Mouse (Mus musculus) intestine, postnatal 0 days (tissue): ENCODE results near the gene Rora. TPM values are rescaled to one million over a fixed set of nuclear protein-coding genes. Genes with fewer than 3 reads are reported as not detected.

Source experiments
- ATAC-seq: fragments of 200-750 bp; cut with Nextera tagmentation; 2 replicates; pipeline ENCODE4 v1.8.0; 2017; ENCODE audit warnings: mild to moderate bottlenecking, moderate TSS enrichment, moderate library complexity
- H3K27ac ChIP-seq: fragments of 300-500 bp; sonication (generic); 2 replicates; pipeline ENCODE4 v1.5.1; 2014; ENCODE audit warnings: mild to moderate bottlenecking, low read depth, low read length, moderate library complexity
- H3K27me3 ChIP-seq: fragments of 300-500 bp; sonication (generic); replicated peaks from 2 replicates; pipeline ENCODE4 v1.6.1; 2014; ENCODE audit warnings: low read length, mixed read lengths; ENCODE audit not compliant: control insufficient read depth, insufficient read depth
- H3K36me3 ChIP-seq: fragments of 300-500 bp; sonication (generic); 2 replicates; pipeline ENCODE4 v1.6.1; 2014; ENCODE audit warnings: mild to moderate bottlenecking, moderate library complexity; ENCODE audit not compliant: control insufficient read depth, insufficient read depth
- H3K4me1 ChIP-seq: fragments of 300-500 bp; sonication (generic); replicated peaks from 2 replicates; pipeline ENCODE4 v1.6.1; 2014; ENCODE audit warnings: antibody characterized with exemption, low read length, mixed read lengths; ENCODE audit not compliant: control insufficient read depth, insufficient read depth
- H3K4me2 ChIP-seq: fragments of 300-500 bp; sonication (generic); replicated peaks from 2 replicates; pipeline ENCODE4 v1.6.1; 2014; ENCODE audit warnings: low read depth, mild to moderate bottlenecking, moderate library complexity
- H3K4me3 ChIP-seq: fragments of 300-500 bp; sonication (generic); 2 replicates; pipeline ENCODE4 v1.5.1; 2014; ENCODE audit warnings: low read depth, low read length
- H3K9ac ChIP-seq: fragments of 300-500 bp; sonication (generic); 2 replicates; pipeline ENCODE4 v1.6.1; 2014; ENCODE audit warnings: mild to moderate bottlenecking, low read depth, low read length
- H3K9me3 ChIP-seq: fragments of 300-500 bp; sonication (generic); 2 replicates; pipeline ENCODE4 v1.6.1; 2016; ENCODE audit warnings: mixed run types; ENCODE audit not compliant: control insufficient read depth
- CTCF ChIP-seq: sonication (generic); IDR thresholded peaks from 2 replicates; pipeline ENCODE4 v1.5.1; 2016; ENCODE audit warnings: low read depth, mild to moderate bottlenecking, control low read depth, antibody characterized with exemption, moderate library complexity
- WGBS: fragments of 180-500 bp; shearing (Covaris S2); extraction: QIAGEN DNeasy Blood & Tissue Kit; methylation state at CpG from one replicate; pipeline ENCODE4 v1.1.7; 2014; 5-methylcytosine and 5-hydroxymethylcytosine counted together
- polyA plus RNA-seq: library from polyadenylated mRNA; unstranded; fragments of >200 nt; fragmentation: Nextera tagmentation; extraction: Ambion mirVana; gene quantifications from 2 replicates; pipeline ENCODE4 v1.2.1, GENCODE M21; 2015

Gene Rora
- polyA plus RNA-seq, 1 experiment from 2014 or later = 4.7 TPM

- H3K9me3 ChIP-seq = no peaks in the 10 kb centered on the region
- ATAC-seq = no peak
- H3K4me3 ChIP-seq = no peak overlapping the region
- H3K27me3 ChIP-seq = no peaks in the 10 kb centered on the region
- H3K27ac ChIP-seq = no peak overlapping the region
- no peak overlapping the region for H3K4me2 ChIP-seq
- H3K9ac ChIP-seq = no peak overlapping the region
- no peak for TF ChIP-seq CTCF
- H3K36me3 ChIP-seq = no peaks in the 10 kb centered on the region
- WGBS = 88% methylated on average over 8 of the region's 8 CpGs
- no peaks in the 10 kb centered on the region for H3K4me1 ChIP-seq
Observed at GRCm38 (mm10) chr9:69045908-69046307, 392.3 kb downstream of the Rora start.

GRCm38 (mm10) chr9:69050856-69051255, 397.3 kb downstream of the Rora start:
- H3K4me1 ChIP-seq = no peaks in the 10 kb centered on the region

GRCm38 (mm10) chr9:69051890-69052289, 398.3 kb downstream of the Rora start:
- no peaks in the 10 kb centered on the region for H3K36me3 ChIP-seq
- no peak overlapping the region for H3K9ac ChIP-seq
- no peaks in the 10 kb centered on the region for H3K9me3 ChIP-seq
- H3K27me3 ChIP-seq = no peaks in the 10 kb centered on the region
- no peak for ATAC-seq
- H3K4me2 ChIP-seq = no peak overlapping the region
- 84% methylated on average over 5 of the region's 5 CpGs for WGBS
- H3K4me1 ChIP-seq = no peaks in the 10 kb centered on the region
- TF ChIP-seq CTCF = no peak
- H3K27ac ChIP-seq = no peak overlapping the region
- no peak overlapping the region for H3K4me3 ChIP-seq

More at GRCm38 (mm10) chr9:69050856-69051255, 397.3 kb downstream of the Rora start:
- H3K4me3 ChIP-seq = no peak overlapping the region
- H3K27me3 ChIP-seq = no peaks in the 10 kb centered on the region
- H3K36me3 ChIP-seq = no peaks in the 10 kb centered on the region
- H3K27ac ChIP-seq = no peak overlapping the region
- H3K9ac ChIP-seq = no peak overlapping the region
- no peak for TF ChIP-seq CTCF
- H3K4me2 ChIP-seq = no peak overlapping the region
- ATAC-seq = no peak
- 73% methylated on average over 8 of the region's 8 CpGs for WGBS
- H3K9me3 ChIP-seq = no peaks in the 10 kb centered on the region

GRCm38 (mm10) chr9:69055302-69055701, 401.7 kb downstream of the Rora start:
- no peaks in the 10 kb centered on the region for H3K36me3 ChIP-seq
- H3K4me1 ChIP-seq = no peaks in the 10 kb centered on the region
- no peak overlapping the region for H3K9ac ChIP-seq
- H3K27me3 ChIP-seq = no peaks in the 10 kb centered on the region
- ATAC-seq = no peak
- H3K9me3 ChIP-seq = no peaks in the 10 kb centered on the region
- H3K4me3 ChIP-seq = no peak overlapping the region
- 88% methylated on average over 5 of the region's 5 CpGs for WGBS
- no peak overlapping the region for H3K4me2 ChIP-seq
- no peak for TF ChIP-seq CTCF
- H3K27ac ChIP-seq = no peak overlapping the region

GRCm38 (mm10) chr9:69071203-69071867, 417.7 kb downstream of the Rora start:
- Histone ChIP-seq H3K4me1 (no peaks in the 10 kb centered on the region), H3K4me3 (no peak overlapping the region), H3K9me3 (no peaks in the 10 kb centered on the region), H3K4me2 (no peak overlapping the region), H3K27ac (no peak overlapping the region), H3K36me3 (no peaks in the 10 kb centered on the region), H3K27me3 (no peaks in the 10 kb centered on the region), H3K9ac (no peak overlapping the region)
- ATAC-seq = no peak
- TF ChIP-seq CTCF = no peak
- 62% methylated on average over 15 of the region's 15 CpGs for WGBS

GRCm38 (mm10) chr9:69073271-69073670, 419.7 kb downstream of the Rora start:
- Histone ChIP-seq H3K27ac (no peak overlapping the region), H3K4me2 (no peak overlapping the region), H3K27me3 (no peaks in the 10 kb centered on the region), H3K36me3 (no peaks in the 10 kb centered on the region), H3K9me3 (no peaks in the 10 kb centered on the region), H3K4me3 (no peak overlapping the region), H3K4me1 (no peaks in the 10 kb centered on the region), H3K9ac (no peak overlapping the region)
- TF ChIP-seq CTCF = no peak
- ATAC-seq = no peak
- 41% methylated on average over 7 of the region's 7 CpGs for WGBS
